Mouse (Mus musculus) bone marrow, adult 2 months (tissue): ENCODE data around the gene Slc22a15. TPM values are rescaled to one million over a fixed set of nuclear protein-coding genes. Genes with fewer than 3 reads are reported as not detected.

Experiments used
- H3K27ac ChIP-seq: fragments of 200-500 bp; 2 replicates; pipeline ENCODE4 v1.5.1; 2012; ENCODE audit warnings: low read depth, mild to moderate bottlenecking, control low read depth, inconsistent platforms, low read length; ENCODE audit not compliant: control insufficient read depth, poor library complexity, insufficient read depth
- H3K4me1 ChIP-seq: fragments of 200-500 bp; 2 replicates; pipeline ENCODE4 v1.6.1; 2011; ENCODE audit warnings: low read length; ENCODE audit not compliant: control insufficient read depth, insufficient read depth
- H3K4me3 ChIP-seq: fragments of 200-500 bp; replicated peaks from 2 replicates; pipeline ENCODE3; 2011; ENCODE audit warnings: mild to moderate bottlenecking, low read depth, low read length, control low read depth; ENCODE audit not compliant: control insufficient read depth
- CTCF ChIP-seq: fragments of 200-500 bp; IDR thresholded peaks from 2 replicates; pipeline ENCODE4 v1.5.1; 2011; ENCODE audit warnings: low read length, control low read depth; ENCODE audit not compliant: control insufficient read depth, insufficient read depth
- POLR2A ChIP-seq: fragments of 200-500 bp; IDR thresholded peaks from 2 replicates; pipeline ENCODE4 v1.6.1; 2011; ENCODE audit warnings: low read depth, mild to moderate bottlenecking, control low read depth, low read length, borderline replicate concordance; ENCODE audit not compliant: control insufficient read depth
- WGBS: fragments of 180-500 bp; shearing (Covaris S2); methylation state at CpG from one replicate; pipeline ENCODE4 v1.1.7; 2018; 5-methylcytosine and 5-hydroxymethylcytosine counted together
- polyA plus RNA-seq: library from polyadenylated mRNA; stranded (reverse); fragments of >200 nt; gene quantifications from 2 replicates; pipeline ENCODE4 v1.2.4, GENCODE M21; 2011; ENCODE audit warnings: low replicate concordance; ENCODE audit not compliant: missing spikeins, insufficient read depth, insufficient read length

The Slc22a15 gene
- polyA plus RNA-seq, 1 experiment, result 19.1 TPM

DNA sequence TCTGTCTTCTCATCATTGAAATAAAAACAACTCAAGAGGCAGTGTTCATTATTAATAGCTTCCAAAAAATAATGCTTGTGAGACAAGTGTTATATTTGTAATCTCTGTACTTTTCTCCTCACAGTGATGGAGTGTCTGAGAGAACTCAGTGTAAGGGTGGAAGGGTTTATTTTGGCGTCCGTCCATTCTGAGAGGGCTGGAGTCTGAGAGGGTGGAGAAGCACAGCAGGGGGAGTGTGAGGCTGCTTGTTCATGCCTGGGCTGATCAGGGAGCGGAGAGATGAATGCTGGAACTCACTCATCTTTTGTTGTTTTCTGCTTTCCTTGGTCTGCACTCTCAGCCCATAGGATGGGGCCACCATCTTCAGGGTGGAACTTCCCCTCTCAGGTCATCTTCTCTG, 38.7 kb downstream of the Slc22a15 start:
- TF ChIP-seq CTCF (no peak), POLR2A (no peak)
- Histone ChIP-seq H3K4me3 (no peak overlapping the region), H3K4me1 (no peaks in the 10 kb centered on the region), H3K27ac (no peak overlapping the region)
- 89% methylated on average over 3 of the region's 3 CpGs for WGBS

DNA sequence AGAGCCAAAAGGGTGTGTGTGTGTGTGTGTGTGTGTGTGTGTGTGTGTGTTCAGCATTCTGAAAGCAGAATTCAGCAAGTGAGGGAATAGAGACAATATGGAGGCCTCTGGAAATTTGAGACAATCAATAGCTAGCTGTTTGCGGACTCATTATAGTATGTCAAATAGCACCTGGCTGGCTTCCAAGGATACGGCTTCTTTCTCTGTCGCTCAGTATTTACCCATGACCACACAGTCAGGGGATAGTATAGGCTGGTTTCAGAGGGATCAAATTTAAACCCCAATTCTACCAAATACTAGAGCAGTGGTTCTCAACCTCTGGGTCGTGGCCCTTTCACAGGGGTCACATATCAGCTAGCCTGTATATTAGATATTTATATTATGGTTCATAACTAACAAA, 39.2 kb downstream of the Slc22a15 start:
- Histone ChIP-seq H3K27ac (no peak overlapping the region), H3K4me1 (no peaks in the 10 kb centered on the region), H3K4me3 (no peak overlapping the region)
- TF ChIP-seq CTCF (no peak), POLR2A (no peak)
- 84% methylated on average over 4 of the region's 4 CpGs for WGBS

DNA sequence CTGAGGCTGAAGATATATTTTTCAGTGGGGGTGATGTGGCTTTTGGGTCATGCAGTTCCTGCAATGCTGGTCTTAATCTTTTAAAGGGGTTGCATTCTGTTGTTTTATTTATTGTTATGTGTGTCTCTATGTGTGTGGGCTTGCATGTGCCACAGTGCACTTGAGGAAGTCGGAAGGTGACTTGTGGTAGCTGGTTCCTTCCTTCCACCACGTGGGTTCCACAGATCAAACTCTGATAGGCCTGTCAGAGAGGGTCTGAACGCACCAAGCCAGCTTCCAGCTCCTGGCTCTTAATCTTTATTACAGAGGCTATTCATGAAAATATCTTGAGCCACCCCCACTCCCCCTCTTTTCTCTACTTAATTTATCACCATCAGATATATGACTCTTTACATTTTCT, 40.4 kb downstream of the Slc22a15 start:
- 19% methylated on average over 3 of the region's 3 CpGs for WGBS
- no peaks in the 10 kb centered on the region for H3K4me1 ChIP-seq
- no peak overlapping the region for H3K4me3 ChIP-seq
- H3K27ac ChIP-seq, result no peak overlapping the region
- TF ChIP-seq CTCF (no peak), POLR2A (no peak)

DNA sequence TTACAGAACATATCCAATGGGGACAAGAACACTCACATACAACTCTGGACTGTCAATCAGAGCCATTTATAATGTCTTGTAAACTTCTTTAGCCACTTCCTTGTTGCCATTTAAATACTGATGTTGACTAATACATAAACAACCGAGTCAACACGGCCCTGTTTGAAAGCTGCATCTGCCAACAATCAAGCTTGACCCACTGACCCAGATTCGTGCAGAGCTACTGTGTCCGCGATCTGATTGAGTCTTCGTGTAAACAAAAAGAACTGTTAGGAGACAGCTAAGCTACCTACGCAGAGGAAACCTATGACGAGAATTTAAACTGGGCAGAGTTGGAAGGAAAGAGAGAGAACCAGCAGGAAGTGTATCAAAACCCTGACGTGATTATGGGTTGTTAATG, 42.5 kb downstream of the Slc22a15 start:
- Histone ChIP-seq H3K27ac (no peak overlapping the region), H3K4me1 (no peaks in the 10 kb centered on the region), H3K4me3 (no peak overlapping the region)
- no peak for TF ChIP-seq CTCF
- TF ChIP-seq POLR2A, result no peak
- 79% methylated on average over 9 of the region's 9 CpGs for WGBS

DNA sequence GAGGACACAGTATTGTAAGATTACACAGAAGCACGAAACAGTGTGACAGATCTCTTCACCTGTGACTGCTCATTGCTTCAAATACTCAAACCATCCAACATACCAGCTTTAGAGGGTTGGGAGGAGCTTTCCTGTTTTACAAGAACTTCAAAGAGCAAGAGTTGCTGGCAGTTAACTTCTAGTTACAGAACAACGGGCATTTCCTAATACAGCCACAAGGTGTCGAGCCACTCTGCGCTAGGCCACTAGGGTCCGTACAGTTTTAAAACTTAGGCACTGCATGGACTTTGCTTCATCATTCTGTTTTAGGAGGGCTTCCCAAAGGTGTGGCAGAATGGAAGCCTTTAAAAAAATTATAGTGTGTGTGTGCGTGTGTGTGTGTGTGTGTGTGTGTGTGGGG, 43.4 kb downstream of the Slc22a15 start:
- TF ChIP-seq POLR2A, result no peak
- no peak; the same call in 1 of the 2 replicates for TF ChIP-seq CTCF
- Histone ChIP-seq H3K4me1 (no peaks in the 10 kb centered on the region), H3K4me3 (no peak overlapping the region), H3K27ac (no peak overlapping the region)
- 78% methylated on average over 6 of the region's 6 CpGs for WGBS

DNA sequence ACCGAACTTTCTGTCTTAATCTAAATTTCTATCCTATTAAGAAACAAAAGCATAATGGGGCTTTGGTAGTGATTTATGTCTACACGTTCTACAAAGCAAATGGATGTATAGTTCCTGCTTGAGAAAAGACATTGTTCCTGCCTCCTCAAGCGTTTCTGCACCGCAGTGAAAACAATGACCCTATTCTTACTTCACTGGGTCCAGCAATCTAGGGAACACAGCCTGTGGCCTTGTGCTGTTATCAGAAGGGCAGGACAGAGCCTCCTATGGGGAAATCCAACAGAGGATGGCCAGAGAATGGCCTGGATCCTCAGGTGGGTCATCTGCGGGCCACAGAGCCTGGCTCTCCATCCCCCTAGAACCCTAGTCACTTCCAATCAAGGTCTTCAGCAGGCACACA, 46.1 kb downstream of the Slc22a15 start:
- H3K4me3 ChIP-seq, result no peak overlapping the region
- no peaks in the 10 kb centered on the region for H3K4me1 ChIP-seq
- H3K27ac ChIP-seq, result no peak overlapping the region
- TF ChIP-seq POLR2A, result no peak
- no peak for TF ChIP-seq CTCF
- 84% methylated on average over 5 of the region's 5 CpGs for WGBS

DNA sequence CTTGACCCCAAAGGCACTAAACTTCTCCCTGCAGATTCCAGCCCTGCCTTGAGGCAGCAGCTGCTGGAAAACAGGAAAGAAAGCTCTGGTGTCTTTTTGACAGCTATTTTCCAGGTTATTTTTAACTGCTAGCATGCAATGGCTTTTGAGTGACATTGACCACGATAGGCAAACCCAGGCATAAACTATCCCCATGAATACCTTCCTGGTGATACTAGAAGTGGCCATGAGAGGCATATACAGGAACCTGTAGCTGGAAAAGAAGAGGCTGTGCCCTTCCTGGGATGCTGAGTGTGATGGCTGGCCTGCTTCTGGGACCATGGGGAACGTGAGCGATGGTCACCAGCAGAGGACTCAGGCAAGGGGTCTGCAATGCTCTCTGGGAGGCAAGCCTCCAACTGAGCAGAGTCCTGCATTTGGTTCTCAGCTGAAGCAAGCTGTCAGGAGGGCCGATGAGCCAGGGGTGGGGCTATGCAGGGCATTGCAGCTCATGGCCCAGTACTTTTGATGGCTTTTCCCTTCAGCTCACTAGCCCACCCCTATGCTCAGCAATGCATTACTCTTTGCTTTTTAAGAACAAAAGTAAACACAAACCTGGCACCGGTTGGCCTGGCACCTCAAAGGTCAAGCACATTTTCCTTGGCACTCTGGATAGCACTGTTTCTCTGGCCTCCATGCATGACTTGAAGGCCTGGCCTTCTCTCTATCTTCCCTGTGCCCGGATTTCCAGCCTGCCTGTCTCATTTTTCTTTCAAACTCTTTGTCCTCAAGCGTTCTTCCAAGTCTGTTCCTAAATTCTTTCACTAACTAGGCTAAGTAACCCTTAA, 47.6 kb downstream of the Slc22a15 start:
- no peaks in the 10 kb centered on the region for H3K4me1 ChIP-seq
- no peak for TF ChIP-seq POLR2A
- no peak for TF ChIP-seq CTCF
- no peak overlapping the region for H3K27ac ChIP-seq
- H3K4me3 ChIP-seq, result no peak overlapping the region
- WGBS, result 78% methylated on average over 7 of the region's 7 CpGs

DNA sequence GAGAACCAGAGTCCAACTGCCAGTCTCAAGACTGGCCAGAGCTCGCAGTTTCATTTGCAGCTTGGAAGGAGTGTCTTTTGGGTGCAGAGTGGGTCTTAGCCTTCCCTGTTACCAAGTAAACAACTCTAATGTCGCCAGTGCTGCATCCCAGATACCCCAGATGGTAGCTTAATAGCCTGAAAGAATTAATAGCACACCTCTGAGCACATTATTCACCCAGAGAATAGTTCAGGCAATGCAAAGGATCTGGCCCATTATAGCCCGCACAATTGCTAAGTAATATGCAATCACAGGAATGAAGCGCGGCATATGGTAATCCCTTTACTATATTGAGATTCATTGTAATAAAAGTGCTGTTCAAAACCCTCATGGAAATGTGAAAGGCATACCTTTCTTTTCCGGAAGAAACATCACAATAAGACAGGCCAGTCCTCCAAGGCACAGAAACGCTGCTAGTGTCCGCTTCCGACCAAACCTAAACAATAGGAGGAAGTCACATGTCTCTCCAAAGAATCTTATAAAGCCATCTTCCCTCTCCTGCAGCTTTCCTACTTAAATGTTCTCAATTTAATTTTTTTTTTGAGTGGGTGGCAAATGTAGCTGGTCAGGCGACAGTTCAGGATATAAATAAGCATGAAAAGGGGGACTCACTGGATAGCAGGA, 48.9 kb downstream of the Slc22a15 start:
- Histone ChIP-seq H3K4me1 (no peaks in the 10 kb centered on the region), H3K4me3 (no peak overlapping the region), H3K27ac (no peak overlapping the region)
- WGBS, result 81% methylated on average over 10 of the region's 10 CpGs
- TF ChIP-seq POLR2A (no peak), CTCF (no peak)
